Mouse (Mus musculus) forebrain, embryonic 12.5 days (tissue): ENCODE data around the gene Rexo1. TPM values are rescaled to one million over a fixed set of nuclear protein-coding genes. Genes with fewer than 3 reads are reported as not detected.
"Not testable (repeated sequence)": the region's sequence is repeated elsewhere in the genome, so short reads cannot be mapped to it uniquely, and the experiment has no call there.

ENCODE experiments used
- ATAC-seq: fragments of 200-750 bp; cut with Nextera tagmentation; 2 replicates; pipeline ENCODE4 v1.8.0; 2017; ENCODE audit warnings: moderate TSS enrichment; ENCODE audit not compliant: low FRiP score
- H3K27ac ChIP-seq: fragments of 300-500 bp; sonication (generic); 2 replicates; pipeline ENCODE4 v1.5.1; 2016; ENCODE audit warnings: mild to moderate bottlenecking
- H3K27me3 ChIP-seq: fragments of 300-500 bp; sonication (generic); 2 replicates; pipeline ENCODE4 v1.6.1; 2016; ENCODE audit warnings: mild to moderate bottlenecking
- H3K36me3 ChIP-seq: fragments of 300-500 bp; sonication (generic); replicated peaks from 2 replicates; pipeline ENCODE4 v1.6.1; 2016; ENCODE audit warnings: mild to moderate bottlenecking
- H3K4me1 ChIP-seq: fragments of 300-500 bp; sonication (generic); 2 replicates; pipeline ENCODE4 v1.6.1; 2016
- H3K4me2 ChIP-seq: fragments of 300-500 bp; sonication (generic); 2 replicates; pipeline ENCODE4 v1.6.1; 2016; ENCODE audit warnings: mild to moderate bottlenecking, moderate library complexity
- H3K4me3 ChIP-seq: fragments of 300-500 bp; sonication (generic); replicated peaks from 2 replicates; pipeline ENCODE4 v1.5.1; 2016; ENCODE audit warnings: mild to moderate bottlenecking
- H3K9ac ChIP-seq: fragments of 300-500 bp; sonication (generic); 2 replicates; pipeline ENCODE4 v1.6.1; 2016; ENCODE audit warnings: mild to moderate bottlenecking
- H3K9me3 ChIP-seq: fragments of 300-500 bp; sonication (generic); 2 replicates; pipeline ENCODE4 v1.6.1; 2016
- WGBS: fragments of 180-500 bp; shearing (Covaris S2); methylation state at CpG from one replicate; pipeline ENCODE4 v1.1.7; 2016; 5-methylcytosine and 5-hydroxymethylcytosine counted together
- polyA plus RNA-seq: library from polyadenylated mRNA; unstranded; fragments of >200 nt; fragmentation: Nextera tagmentation; extraction: Ambion mirVana; gene quantifications from 2 replicates; pipeline ENCODE4 v1.2.1, GENCODE M21; 2016

Rexo1 gene
- 31.0 and 36.0 TPM in 2 replicates for polyA plus RNA-seq

- H3K4me1 ChIP-seq, result peaks cover 43% of the 10 kb centered on the region
- H3K9me3 ChIP-seq, result no peaks in the 10 kb centered on the region
- H3K9ac ChIP-seq, result peak within 1 kb of the TSS; percentile 91
- H3K27me3 ChIP-seq, result no peaks in the 10 kb centered on the region
- peak; percentile 82 for ATAC-seq
- WGBS, result under 1% methylated on average over 72 of the region's 72 CpGs
- H3K4me2 ChIP-seq, result peak within 1 kb of the TSS; percentile 95
- no peaks in the 10 kb centered on the region for H3K36me3 ChIP-seq
- peak within 1 kb of the TSS; percentile 99 for H3K4me3 ChIP-seq
- H3K27ac ChIP-seq, result peak within 1 kb of the TSS; percentile 91
Observed at GRCm38 (mm10) chr10:80561116-80561944, at the start of gene Rexo1. Rexo1 (minus strand) TSS chr10:80561560.

GRCm38 (mm10) chr10:80611024-80611423, 49.7 kb upstream of the Rexo1 start:
- Histone ChIP-seq H3K27ac (no peak overlapping the region), H3K4me2 (no peak overlapping the region), H3K9ac (no peak overlapping the region), H3K4me3 (no peak overlapping the region), H3K27me3 (no peaks in the 10 kb centered on the region), H3K4me1 (no peaks in the 10 kb centered on the region), H3K9me3 (no peaks in the 10 kb centered on the region), H3K36me3 (peaks cover 93% of the 10 kb centered on the region)
- ATAC-seq, result peak; percentile 25; the same call in 1 of the 2 replicates
- WGBS, result 77% methylated on average over 4 of the region's 4 CpGs

- ATAC-seq, result no peak
- Histone ChIP-seq H3K36me3 (peaks cover 86% of the 10 kb centered on the region), H3K4me2 (no peak overlapping the region), H3K27me3 (no peaks in the 10 kb centered on the region), H3K9ac (no peak overlapping the region), H3K9me3 (no peaks in the 10 kb centered on the region), H3K4me3 (no peak overlapping the region), H3K27ac (no peak overlapping the region), H3K4me1 (peaks cover under 1% of the 10 kb centered on the region; the same call in 1 of the 2 replicates)
- WGBS, result 96% methylated on average over 9 of the region's 9 CpGs
Observed at GRCm38 (mm10) chr10:80610116-80610785, 48.9 kb upstream of the Rexo1 start.

DNA sequence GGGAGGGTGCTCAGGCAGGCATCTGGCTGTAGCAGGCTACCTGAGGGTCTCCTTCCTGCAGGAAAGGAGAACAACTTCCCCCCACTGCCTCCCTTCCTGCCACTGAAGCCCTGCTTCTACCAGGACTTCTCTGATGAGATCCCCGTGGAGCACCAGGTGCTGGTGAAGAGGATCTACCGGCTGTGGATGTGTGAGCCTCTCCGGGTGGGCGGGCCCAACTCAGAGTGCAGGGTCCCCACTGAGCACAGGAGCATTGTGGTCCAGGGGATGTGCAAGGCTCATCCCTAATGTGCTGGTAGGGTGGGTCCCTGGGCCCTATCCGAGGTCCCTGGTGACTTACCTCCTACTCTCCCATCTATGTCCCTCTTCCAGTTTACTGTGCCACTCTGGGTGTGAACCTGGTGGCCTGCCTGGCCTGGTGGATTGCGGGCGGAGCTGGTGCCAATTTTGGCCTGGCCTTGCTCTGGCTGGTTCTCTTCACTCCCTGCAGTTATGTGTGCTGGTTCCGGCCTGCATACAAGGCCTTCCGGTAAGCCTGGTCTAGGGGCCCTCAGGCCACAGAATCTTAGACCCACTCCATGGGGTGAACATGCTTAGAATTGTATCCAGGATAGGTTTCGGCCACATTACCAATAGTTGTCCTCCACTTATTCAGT, 48.0 kb upstream of the Rexo1 start:
- no peaks in the 10 kb centered on the region for H3K27me3 ChIP-seq
- WGBS, result 90% methylated on average over 10 of the region's 10 CpGs
- H3K9me3 ChIP-seq, result no peaks in the 10 kb centered on the region
- no peak overlapping the region for H3K27ac ChIP-seq
- H3K9ac ChIP-seq, result no peak overlapping the region
- peaks cover 5% of the 10 kb centered on the region for H3K4me1 ChIP-seq
- peaks cover 77% of the 10 kb centered on the region for H3K36me3 ChIP-seq
- ATAC-seq, result no peak
- no peak overlapping the region for H3K4me3 ChIP-seq
- H3K4me2 ChIP-seq, result no peak overlapping the region

GRCm38 (mm10) chr10:80608435-80608834, 47.1 kb upstream of the Rexo1 start:
- Histone ChIP-seq H3K36me3 (peaks cover 70% of the 10 kb centered on the region), H3K4me2 (no peak overlapping the region), H3K27ac (no peak overlapping the region), H3K4me1 (peaks cover 15% of the 10 kb centered on the region), H3K4me3 (no peak overlapping the region), H3K9ac (no peak overlapping the region), H3K27me3 (no peaks in the 10 kb centered on the region), H3K9me3 (no peaks in the 10 kb centered on the region)
- ATAC-seq, result no peak
- 100% methylated on average over 3 of the region's 3 CpGs for WGBS

GRCm38 (mm10) chr10:80606737-80607350, 45.5 kb upstream of the Rexo1 start:
- ATAC-seq, result no peak
- no peak overlapping the region for H3K4me2 ChIP-seq
- H3K4me3 ChIP-seq, result no peak overlapping the region
- peaks cover 55% of the 10 kb centered on the region for H3K36me3 ChIP-seq
- H3K27me3 ChIP-seq, result no peaks in the 10 kb centered on the region
- 96% methylated on average over 34 of the region's 34 CpGs for WGBS
- H3K4me1 ChIP-seq, result peaks cover 23% of the 10 kb centered on the region
- H3K9ac ChIP-seq, result no peak overlapping the region
- no peaks in the 10 kb centered on the region for H3K9me3 ChIP-seq
- H3K27ac ChIP-seq, result no peak overlapping the region

GRCm38 (mm10) chr10:80606306-80606705, 44.9 kb upstream of the Rexo1 start:
- no peak overlapping the region for H3K4me2 ChIP-seq
- H3K36me3 ChIP-seq, result peaks cover 50% of the 10 kb centered on the region
- H3K27me3 ChIP-seq, result no peaks in the 10 kb centered on the region
- no peak for ATAC-seq
- no peaks in the 10 kb centered on the region for H3K9me3 ChIP-seq
- H3K4me1 ChIP-seq, result peaks cover 23% of the 10 kb centered on the region
- no peak overlapping the region for H3K9ac ChIP-seq
- no peak overlapping the region for H3K27ac ChIP-seq
- WGBS, result 94% methylated on average over 23 of the region's 23 CpGs
- H3K4me3 ChIP-seq, result no peak overlapping the region

DNA sequence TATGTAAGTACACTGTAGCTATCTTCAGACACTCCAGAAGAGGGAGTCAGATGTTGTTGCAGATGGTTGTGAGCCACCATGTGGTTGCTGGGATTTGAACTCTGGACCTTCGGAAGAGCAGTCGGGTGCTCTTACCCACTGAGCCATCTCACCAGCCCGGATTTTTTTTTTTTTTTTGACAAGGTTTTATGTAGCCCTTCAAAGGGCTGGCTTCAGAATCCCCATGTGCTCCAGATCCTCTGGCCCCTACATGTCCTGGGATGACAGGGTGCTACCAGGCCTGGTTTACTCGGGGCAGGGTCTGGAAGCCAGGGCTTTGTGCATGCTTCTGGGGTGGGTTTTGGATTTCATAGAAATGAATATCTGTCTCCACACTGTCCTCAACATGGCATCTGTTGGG, 44.4 kb upstream of the Rexo1 start, which contains the start of gene Gm49322:
Gene Gm49322 (plus strand): TSS at position 301 of the 400 bp plus-strand sequence.
- 94% methylated on average over 4 of the region's 4 CpGs for WGBS
- H3K9ac ChIP-seq, H3K27ac ChIP-seq, H3K4me3 ChIP-seq, H3K27me3 ChIP-seq, H3K4me2 ChIP-seq, ATAC-seq, H3K9me3 ChIP-seq: not testable (repeated sequence)
- H3K4me1 ChIP-seq, result peaks cover 23% of the 10 kb centered on the region
- peaks cover 47% of the 10 kb centered on the region for H3K36me3 ChIP-seq

DNA sequence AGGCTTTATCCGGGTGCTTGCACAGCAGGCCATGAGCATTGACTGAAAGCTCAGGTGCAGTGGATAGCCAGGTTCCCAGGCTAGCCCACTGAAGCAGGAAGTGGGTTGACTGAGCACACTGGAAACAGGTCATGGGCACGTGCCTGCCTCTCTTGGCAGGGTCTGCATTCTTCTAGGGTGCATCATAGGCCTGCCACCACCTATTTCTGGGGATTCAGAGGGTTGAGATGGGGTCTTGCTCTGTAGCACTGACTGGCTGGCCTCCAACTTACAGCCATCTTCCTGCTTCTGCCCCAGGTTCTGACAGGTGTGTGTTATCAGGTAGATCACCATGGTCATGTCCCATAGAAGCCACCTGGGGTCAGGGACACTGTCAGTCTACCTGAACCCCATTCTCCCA, 43.6 kb upstream of the Rexo1 start:
- no peak for ATAC-seq
- Histone ChIP-seq H3K36me3 (peaks cover 39% of the 10 kb centered on the region), H3K9ac (no peak overlapping the region), H3K4me1 (peaks cover 23% of the 10 kb centered on the region), H3K9me3 (no peaks in the 10 kb centered on the region), H3K4me2 (no peak overlapping the region), H3K27ac (no peak overlapping the region), H3K4me3 (no peak overlapping the region), H3K27me3 (no peaks in the 10 kb centered on the region)
- WGBS, result 85% methylated on average over 2 of the region's 2 CpGs

GRCm38 (mm10) chr10:80604001-80604509, 42.7 kb upstream of the Rexo1 start:
- WGBS, result 86% methylated on average over 7 of the region's 7 CpGs
- Histone ChIP-seq H3K27ac (peak overlapping the region; percentile 86; the same call in 1 of the 2 replicates), H3K4me3 (peak overlapping the region; percentile 73), H3K4me1 (peaks cover 23% of the 10 kb centered on the region), H3K9me3 (no peaks in the 10 kb centered on the region), H3K9ac (peak overlapping the region; percentile 66), H3K4me2 (peak overlapping the region; percentile 95), H3K27me3 (no peaks in the 10 kb centered on the region), H3K36me3 (peaks cover 30% of the 10 kb centered on the region)
- no peak for ATAC-seq

DNA sequence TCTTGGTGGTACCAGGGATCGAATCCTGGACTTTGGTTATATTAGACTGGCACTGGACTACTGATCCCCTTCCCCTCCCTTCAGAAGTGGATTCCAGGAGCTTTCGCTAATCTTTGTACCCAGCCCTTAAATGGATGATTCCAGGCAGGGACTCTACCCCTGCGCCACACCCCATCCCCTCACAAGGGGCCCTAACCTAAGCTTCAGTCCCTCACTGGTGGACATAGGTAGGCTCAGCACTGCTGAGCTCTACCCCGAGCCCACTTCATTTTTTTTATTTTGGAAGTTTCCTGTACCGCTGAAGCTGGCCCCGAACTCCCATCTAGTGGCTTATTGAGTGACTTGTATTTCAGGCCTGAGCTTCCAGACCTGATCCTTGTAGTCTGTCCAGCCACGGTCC, 42.0 kb upstream of the Rexo1 start:
- peak overlapping the region; percentile 66 for H3K9ac ChIP-seq
- peak overlapping the region; percentile 86 for H3K27ac ChIP-seq
- H3K27me3 ChIP-seq, result no peaks in the 10 kb centered on the region
- WGBS, result 35% methylated on average over 7 of the region's 7 CpGs
- ATAC-seq, result peak; percentile 13; the same call in 1 of the 2 replicates
- H3K4me3 ChIP-seq, result peak overlapping the region; percentile 73
- H3K9me3 ChIP-seq, result no peaks in the 10 kb centered on the region
- peaks cover 23% of the 10 kb centered on the region for H3K4me1 ChIP-seq
- peak overlapping the region; percentile 95 for H3K4me2 ChIP-seq
- H3K36me3 ChIP-seq, result peaks cover 23% of the 10 kb centered on the region
